ENCODE assay signal across 14 mouse cellular contexts in genomic region chr19:58419685-58420084, GRCm38 (mm10). TPM values are rescaled to one million over a fixed set of nuclear protein-coding genes. Genes with fewer than 3 reads are reported as not detected.
A peak's percentile ranks its signal among the peaks of the same experiment; 100 is the strongest.
DNase-seq lines count a peak whose midpoint lies in the region; ATAC-seq lines count a peak whose summit lies in the region.
"Had no signal": no experiment of that assay in that cellular context is flagged by ENCODE, and none has a peak within 500 bp of the region (broad histone marks: within the 10 kb centered on the region; RNA-seq: fewer than 3 reads in every experiment).

No protein-coding gene starts in this region.

- DNase-seq in heart, embryonic 10.5 days (ENCODE audit: low spot score), result no peak
- DNase-seq in heart, adult 11 months, result no peak
- peak; percentile 23 for DNase-seq in liver
- no peak for DNase-seq in liver, embryonic 11.5 days (ENCODE audit: low spot score)
- DNase-seq in embryonic facial prominence, embryonic 14.5 days (ENCODE audit: low spot score), result peak; percentile 88
- DNase-seq in right cerebral cortex, adult 2 months (ENCODE audit: low spot score in 2 of 2), result no peak
- DNase-seq in adrenal gland, postnatal 14 days, result no peak
- DNase-seq: adrenal gland, adult 2 months; cerebellum, adult 18-20 months; kidney, postnatal 25 days had no signal

- WGBS in heart, embryonic 10.5 days, result 29% methylated on average over 3 of the region's 3 CpGs
- WGBS in liver, embryonic 11.5 days, result 54% methylated on average over 3 of the region's 3 CpGs
- WGBS in embryonic facial prominence, embryonic 14.5 days, result 24% methylated on average over 3 of the region's 3 CpGs
- 17% methylated on average over 3 of the region's 3 CpGs for WGBS in stomach, embryonic 14.5 days

- no peaks in the 10 kb centered on the region for H3K9me3 ChIP-seq in heart, embryonic 10.5 days
- H3K9me3 ChIP-seq in liver, embryonic 11.5 days (ENCODE audit: control insufficient read depth, low read length), result no peaks in the 10 kb centered on the region
- H3K9me3 ChIP-seq in embryonic facial prominence, embryonic 14.5 days (ENCODE audit: control insufficient read depth, low read length), result no peaks in the 10 kb centered on the region
- no peaks in the 10 kb centered on the region; the same call in 1 of the 2 replicates for H3K9me3 ChIP-seq in stomach, embryonic 14.5 days (ENCODE audit: control insufficient read depth, low read depth, low read length)

- H3K4me2 ChIP-seq in liver, embryonic 11.5 days, result no peak overlapping the region
- no peak overlapping the region for H3K4me2 ChIP-seq in embryonic facial prominence, embryonic 14.5 days (ENCODE audit: low read depth, low read length)
- no peak overlapping the region for H3K4me2 ChIP-seq in stomach, embryonic 14.5 days (replicated peaks; ENCODE audit: low read depth, low read length)
- H3K4me2 ChIP-seq: midbrain, embryonic 11.5 days had no signal

- no peak overlapping the region for H3K4me3 ChIP-seq in heart, embryonic 10.5 days
- no peak overlapping the region for H3K4me3 ChIP-seq in liver, embryonic 11.5 days (ENCODE audit: low read depth, low read length)
- H3K4me3 ChIP-seq in embryonic facial prominence, embryonic 14.5 days (ENCODE audit: low read depth, low read length), result no peak overlapping the region
- no peak overlapping the region for H3K4me3 ChIP-seq in stomach, embryonic 14.5 days (ENCODE audit: low read depth, low read length)

- H3K36me3 ChIP-seq in heart, embryonic 10.5 days, result no peaks in the 10 kb centered on the region
- no peaks in the 10 kb centered on the region for H3K36me3 ChIP-seq in liver, embryonic 11.5 days (ENCODE audit: control insufficient read depth, insufficient read depth, low read length)
- H3K36me3 ChIP-seq in embryonic facial prominence, embryonic 14.5 days (ENCODE audit: control insufficient read depth, insufficient read depth, low read length), result no peaks in the 10 kb centered on the region
- H3K36me3 ChIP-seq in stomach, embryonic 14.5 days (ENCODE audit: control insufficient read depth, insufficient read depth, low read length), result no peaks in the 10 kb centered on the region
- H3K36me3 ChIP-seq: G1E had no signal

- peaks cover 14% of the 10 kb centered on the region for H3K4me1 ChIP-seq in heart, embryonic 10.5 days
- no peaks in the 10 kb centered on the region; the same call in 1 of the 2 replicates for H3K4me1 ChIP-seq in liver, embryonic 11.5 days (replicated peaks; ENCODE audit: control insufficient read depth, insufficient read depth, low read length)
- H3K4me1 ChIP-seq in embryonic facial prominence, embryonic 14.5 days (ENCODE audit: control insufficient read depth, insufficient read depth, low read length), result peaks cover 10% of the 10 kb centered on the region
- peaks cover 16% of the 10 kb centered on the region; the same call in 1 of the 2 replicates for H3K4me1 ChIP-seq in stomach, embryonic 14.5 days (ENCODE audit: control insufficient read depth, insufficient read depth, low read length)

- no peaks in the 10 kb centered on the region for H3K27me3 ChIP-seq in heart, embryonic 10.5 days (ENCODE audit: insufficient read depth, poor library complexity, severe bottlenecking)
- H3K27me3 ChIP-seq in liver, embryonic 11.5 days (replicated peaks; ENCODE audit: control insufficient read depth, insufficient read depth, low read length), result no peaks in the 10 kb centered on the region
- H3K27me3 ChIP-seq in embryonic facial prominence, embryonic 14.5 days (replicated peaks; ENCODE audit: control insufficient read depth, insufficient read depth, low read length), result no peaks in the 10 kb centered on the region
- H3K27me3 ChIP-seq in stomach, embryonic 14.5 days (ENCODE audit: control insufficient read depth, insufficient read depth, low read length), result no peaks in the 10 kb centered on the region

- no peak for ATAC-seq in liver, embryonic 11.5 days (replicated peaks; ENCODE audit: low FRiP score)
- peak; percentile 85 for ATAC-seq in embryonic facial prominence, embryonic 14.5 days (ENCODE audit: low read depth)
- peak; percentile 85 for ATAC-seq in stomach, embryonic 14.5 days (ENCODE audit: insufficient number of reproducible peaks, insufficient read depth, low FRiP score, low read depth)

- peak overlapping the region; percentile 29; the same call in 1 of the 2 replicates for H3K27ac ChIP-seq in heart, embryonic 10.5 days
- H3K27ac ChIP-seq in liver, embryonic 11.5 days (ENCODE audit: low read depth, low read length), result no peak overlapping the region
- H3K27ac ChIP-seq in embryonic facial prominence, embryonic 14.5 days (replicated peaks; ENCODE audit: low read depth, low read length), result 0 out of 2 replicates have a peak overlapping the region, but pooled peaks have one; percentile 10
- peak overlapping the region; percentile 85 for H3K27ac ChIP-seq in stomach, embryonic 14.5 days (ENCODE audit: low read length)

- H3K9ac ChIP-seq in liver, embryonic 11.5 days (ENCODE audit: low read depth, low read length), result no peak overlapping the region
- 0 out of 2 replicates have a peak overlapping the region, but pooled peaks have one; percentile 4 for H3K9ac ChIP-seq in embryonic facial prominence, embryonic 14.5 days (ENCODE audit: low read depth, low read length)
- H3K9ac ChIP-seq in stomach, embryonic 14.5 days (replicated peaks; ENCODE audit: low read depth, low read length), result no peak overlapping the region

RNA-seq across cellular contexts. Expression of gene Gfra1, which starts 36.0 kb away (rescaled TPM):
- polyA plus RNA-seq in heart, embryonic 10.5 days (2016; fragmentation: Nextera tagmentation; extraction: Ambion mirVana), result 2.1 and 6.0 TPM in 2 replicates
- 10.7 and 11.4 TPM in 2 replicates for polyA plus RNA-seq in liver, embryonic 11.5 days (2014; fragmentation: Nextera tagmentation; extraction: Ambion mirVana)
- 22.5 and 25.0 TPM in 2 replicates for polyA plus RNA-seq in embryonic facial prominence, embryonic 14.5 days (2014; fragmentation: Nextera tagmentation; extraction: Ambion mirVana)
- polyA plus RNA-seq in stomach, embryonic 14.5 days (2014; fragmentation: Nextera tagmentation; extraction: Ambion mirVana), result 63.7 and 66.3 TPM in 2 replicates
- 2.8 and 10.1 TPM in 2 replicates for total RNA-seq in adrenal gland, postnatal 14 days (2021)
- total RNA-seq: granulocyte monocyte progenitor cell, adult 5-6 weeks had no signal
- polyA plus RNA-seq: G1E had no signal

Comparison
In these comparisons a context has a peak if more than half of its experiments do, and no peak if none do; other contexts are left out.
1. DNase-seq: peak in liver (single experiment) and embryonic facial prominence, embryonic 14.5 days (single experiment); none in heart, embryonic 10.5 days (single experiment), heart, adult 11 months (single experiment), liver, embryonic 11.5 days (single experiment), right cerebral cortex, adult 2 months (0 of 2) and adrenal gland, postnatal 14 days (single experiment).